Mouse (Mus musculus): ENCODE results near the gene Pdcd11. TPM values are rescaled to one million over a fixed set of nuclear protein-coding genes. Genes with fewer than 3 reads are reported as not detected.

The Pdcd11 gene
- total RNA-seq (2012; rRNA removed) = 117 and 129 TPM in 2 replicates

GRCm38 (mm10) chr19:47090550-47091156 is at the start of gene Pdcd11, which contains the start of gene Usmg5:
Gene Pdcd11, plus strand, starts transcription at chr19:47090768.
Gene Usmg5, minus strand, starts transcription at chr19:47090647.
- Histone ChIP-seq H3K36me3 (ENCODE audit: control insufficient read depth, insufficient read depth, low read length, poor library complexity, severe bottlenecking) (peaks cover 21% of the 10 kb centered on the region), H3K4me1 (ENCODE audit: control insufficient read depth in 2 of 2, insufficient read depth in 2 of 2, low read length in 2 of 2, poor library complexity in 1 of 2) (peaks cover 0 to 2% of the 10 kb centered on the region in 2 experiments; a peak in 1 of 4 replicates)
- in situ Hi-C loops (cut with MboI; ENCODE audit: low sequenced_read_pairs in 2 of 2, unreplicated experiment in 2 of 2) = no loop called here

GRCm38 (mm10) chr19:47043608-47044007 is 47.0 kb upstream of the Pdcd11 start:
- no peaks in the 10 kb centered on the region for H3K9me3 ChIP-seq (ENCODE audit: control insufficient read depth, insufficient read depth, low read depth, low read length)
- H3K27ac ChIP-seq (ENCODE audit: insufficient read depth, low read depth, low read length, poor library complexity, severe bottlenecking) = no peak overlapping the region
- no peak for TF ChIP-seq ZC3H11A (IDR thresholded peaks at IDR 0.05; ENCODE audit: borderline replicate concordance, low read depth, low read length)
- TF ChIP-seq CHD2 (IDR thresholded peaks at IDR 0.05; ENCODE audit: low read depth, low read length) = no peak
- no peak for TF ChIP-seq ZNF384 (IDR thresholded peaks at IDR 0.05; ENCODE audit: low read depth, low read length)
- TF ChIP-seq HCFC1 (IDR thresholded peaks at IDR 0.05; ENCODE audit: borderline replicate concordance, insufficient read depth, low read length) = no peak
- no peak for TF ChIP-seq MAFK (IDR thresholded peaks at IDR 0.05; ENCODE audit: insufficient read depth, low read depth, low read length)
- no peak overlapping the region for H3K9ac ChIP-seq (ENCODE audit: insufficient read depth, low read depth, low read length, poor library complexity, severe bottlenecking)
- peaks cover 7 to 9% of the 10 kb centered on the region in 2 experiments; a peak in 2 of 4 replicates for H3K4me1 ChIP-seq (ENCODE audit: control insufficient read depth in 2 of 2, insufficient read depth in 2 of 2, low read length in 2 of 2, poor library complexity in 1 of 2)
- DNase-seq (ENCODE audit: low read depth, low spot score) = no peak
- in situ Hi-C loops (cut with MboI; ENCODE audit: low sequenced_read_pairs in 2 of 2, unreplicated experiment in 2 of 2) = no loop called here
- peaks cover 47% of the 10 kb centered on the region for H3K36me3 ChIP-seq (ENCODE audit: control insufficient read depth, insufficient read depth, low read length, poor library complexity, severe bottlenecking)
- no peak overlapping the region for H3K4me3 ChIP-seq (ENCODE audit: insufficient read depth in 1 of 2, low read depth in 1 of 2, low read length in 2 of 2, poor library complexity in 1 of 2, severe bottlenecking in 1 of 2)

More at GRCm38 (mm10) chr19:47090550-47091156, at the start of gene Pdcd11, which contains the start of gene Usmg5:
- peak within 1 kb of the TSS; percentile 32; the same call in 1 of the 2 replicates for H3K27ac ChIP-seq (ENCODE audit: insufficient read depth, low read depth, low read length, poor library complexity, severe bottlenecking)
- DNase-seq (ENCODE audit: low read depth, low spot score) = peak; percentile 94
- H3K9me3 ChIP-seq (ENCODE audit: control insufficient read depth, insufficient read depth, low read depth, low read length) = no peaks in the 10 kb centered on the region
- H3K9ac ChIP-seq (ENCODE audit: insufficient read depth, low read depth, low read length, poor library complexity, severe bottlenecking) = peak within 1 kb of the TSS; percentile 92
- H3K4me3 ChIP-seq (ENCODE audit: insufficient read depth in 1 of 2, low read depth in 1 of 2, low read length in 2 of 2, poor library complexity in 1 of 2, severe bottlenecking in 1 of 2) = peak within 1 kb of the TSS; percentile 85 to 99
- TF ChIP-seq MAFK (IDR thresholded peaks at IDR 0.05; ENCODE audit: insufficient read depth, low read depth, low read length) (no peak), ZC3H11A (IDR thresholded peaks at IDR 0.05; ENCODE audit: borderline replicate concordance, low read depth, low read length) (no peak), CHD2 (IDR thresholded peaks at IDR 0.05; ENCODE audit: low read depth, low read length) (no peak; the same call in 1 of the 2 replicates), ZNF384 (IDR thresholded peaks at IDR 0.05; ENCODE audit: low read depth, low read length) (no peak), HCFC1 (IDR thresholded peaks at IDR 0.05; ENCODE audit: borderline replicate concordance, insufficient read depth, low read length) (no peak)

GRCm38 (mm10) chr19:47046343-47046742 is 44.2 kb upstream of the Pdcd11 start:
- H3K9ac ChIP-seq (ENCODE audit: insufficient read depth, low read depth, low read length, poor library complexity, severe bottlenecking) = no peak overlapping the region
- in situ Hi-C loops (cut with MboI; ENCODE audit: low sequenced_read_pairs in 2 of 2, unreplicated experiment in 2 of 2) = no loop called here
- H3K9me3 ChIP-seq (ENCODE audit: control insufficient read depth, insufficient read depth, low read depth, low read length) = no peaks in the 10 kb centered on the region
- peaks cover 11 to 15% of the 10 kb centered on the region in 2 experiments for H3K4me1 ChIP-seq (ENCODE audit: control insufficient read depth in 2 of 2, insufficient read depth in 2 of 2, low read length in 2 of 2, poor library complexity in 1 of 2)
- no peak for DNase-seq (ENCODE audit: low read depth, low spot score)
- no peak overlapping the region for H3K27ac ChIP-seq (ENCODE audit: insufficient read depth, low read depth, low read length, poor library complexity, severe bottlenecking)
- H3K36me3 ChIP-seq (ENCODE audit: control insufficient read depth, insufficient read depth, low read length, poor library complexity, severe bottlenecking) = peaks cover 34% of the 10 kb centered on the region
- no peak overlapping the region for H3K4me3 ChIP-seq (ENCODE audit: insufficient read depth in 1 of 2, low read depth in 1 of 2, low read length in 2 of 2, poor library complexity in 1 of 2, severe bottlenecking in 1 of 2)
- TF ChIP-seq CHD2 (IDR thresholded peaks at IDR 0.05; ENCODE audit: low read depth, low read length) = no peak
- TF ChIP-seq HCFC1 (IDR thresholded peaks at IDR 0.05; ENCODE audit: borderline replicate concordance, insufficient read depth, low read length) = no peak
- TF ChIP-seq ZC3H11A (IDR thresholded peaks at IDR 0.05; ENCODE audit: borderline replicate concordance, low read depth, low read length) = no peak
- TF ChIP-seq MAFK (IDR thresholded peaks at IDR 0.05; ENCODE audit: insufficient read depth, low read depth, low read length) = no peak
- TF ChIP-seq ZNF384 (IDR thresholded peaks at IDR 0.05; ENCODE audit: low read depth, low read length) = no peak

GRCm38 (mm10) chr19:47047236-47047833 is 43.2 kb upstream of the Pdcd11 start:
- Histone ChIP-seq H3K9ac (ENCODE audit: insufficient read depth, low read depth, low read length, poor library complexity, severe bottlenecking) (no peak overlapping the region), H3K9me3 (ENCODE audit: control insufficient read depth, insufficient read depth, low read depth, low read length) (no peaks in the 10 kb centered on the region), H3K4me3 (ENCODE audit: insufficient read depth in 1 of 2, low read depth in 1 of 2, low read length in 2 of 2, poor library complexity in 1 of 2, severe bottlenecking in 1 of 2) (peak overlapping the region in 1 of 2 experiments; percentile 6; a peak in 1 of 4 replicates), H3K27ac (ENCODE audit: insufficient read depth, low read depth, low read length, poor library complexity, severe bottlenecking) (peak overlapping the region; percentile 16; the same call in 1 of the 2 replicates), H3K4me1 (ENCODE audit: control insufficient read depth in 2 of 2, insufficient read depth in 2 of 2, low read length in 2 of 2, poor library complexity in 1 of 2) (peaks cover 13 to 15% of the 10 kb centered on the region in 2 experiments), H3K36me3 (ENCODE audit: control insufficient read depth, insufficient read depth, low read length, poor library complexity, severe bottlenecking) (peaks cover 31% of the 10 kb centered on the region)
- TF ChIP-seq ZNF384 (IDR thresholded peaks at IDR 0.05; ENCODE audit: low read depth, low read length) (no peak), MAFK (IDR thresholded peaks at IDR 0.05; ENCODE audit: insufficient read depth, low read depth, low read length) (no peak), ZC3H11A (IDR thresholded peaks at IDR 0.05; ENCODE audit: borderline replicate concordance, low read depth, low read length) (no peak), HCFC1 (IDR thresholded peaks at IDR 0.05; ENCODE audit: borderline replicate concordance, insufficient read depth, low read length) (no peak), CHD2 (IDR thresholded peaks at IDR 0.05; ENCODE audit: low read depth, low read length) (no peak)
- DNase-seq (ENCODE audit: low read depth, low spot score) = peak; percentile 85
- in situ Hi-C loops (cut with MboI; ENCODE audit: low sequenced_read_pairs in 2 of 2, unreplicated experiment in 2 of 2) = no loop called here
